Mouse (Mus musculus) ES-CJ7 (cell line): ENCODE results near the gene Hint3.
"Not testable (repeated sequence)": the region's sequence is repeated elsewhere in the genome, so short reads cannot be mapped to it uniquely, and the experiment has no call there.

ENCODE experiments used
- DNase-seq: peaks from one replicate; pipeline ENCODE4 v3.0.0; 2011; ENCODE audit warnings: low read depth, low spot score

Gene Hint3

GRCm38 (mm10) chr10:30629513-30629912, at the start of gene Hint3:
Gene Hint3, minus strand, starts transcription at chr10:30629632.
- DNase-seq = no peak

GRCm38 (mm10) chr10:30678051-30678450, 48.6 kb upstream of the Hint3 start:
- no peak for DNase-seq

- DNase-seq = no peak
These were observed 45.4 kb upstream of the Hint3 start for GRCm38 (mm10) chr10:30674825-30675224.

- no peak for DNase-seq
These were observed 37.1 kb upstream of the Hint3 start for GRCm38 (mm10) chr10:30666580-30666979.

GRCm38 (mm10) chr10:30660564-30661328, 31.3 kb upstream of the Hint3 start:
- DNase-seq = peak; percentile 11

- DNase-seq = peak; percentile 76
These were observed 26.2 kb upstream of the Hint3 start for GRCm38 (mm10) chr10:30655655-30656054.

GRCm38 (mm10) chr10:30647681-30648080, 18.2 kb upstream of the Hint3 start:
- no peak for DNase-seq

GRCm38 (mm10) chr10:30638216-30638615, 8.8 kb upstream of the Hint3 start:
- no peak for DNase-seq

- DNase-seq = not testable (repeated sequence)
These were observed 7.2 kb upstream of the Hint3 start for GRCm38 (mm10) chr10:30636474-30637154.

GRCm38 (mm10) chr10:30632718-30633117, 3.3 kb upstream of the Hint3 start:
- DNase-seq = no peak

GRCm38 (mm10) chr10:30629977-30630376, 545 bp upstream of the Hint3 start:
- DNase-seq = no peak

GRCm38 (mm10) chr10:30628444-30628843, 988 bp downstream of the Hint3 start:
- not testable (repeated sequence) for DNase-seq

- DNase-seq = peak; percentile 92
These were observed 1.9 kb downstream of the Hint3 start for GRCm38 (mm10) chr10:30627548-30627947.

- no peak for DNase-seq
These were observed 5.0 kb downstream of the Hint3 start for GRCm38 (mm10) chr10:30624161-30625019.

- no peak for DNase-seq
These were observed 6.5 kb downstream of the Hint3 start for GRCm38 (mm10) chr10:30622928-30623327.

- no peak for DNase-seq
These were observed 10.6 kb downstream of the Hint3 start for GRCm38 (mm10) chr10:30618918-30619210.

- DNase-seq = peak; percentile 98
These were observed 11.1 kb downstream of the Hint3 start for GRCm38 (mm10) chr10:30618091-30618917.

- no peak for DNase-seq
These were observed 16.4 kb downstream of the Hint3 start for GRCm38 (mm10) chr10:30613039-30613438.

GRCm38 (mm10) chr10:30609614-30610013, 19.8 kb downstream of the Hint3 start:
- no peak for DNase-seq

GRCm38 (mm10) chr10:30608109-30608508, 21.3 kb downstream of the Hint3 start:
- no peak for DNase-seq

- peak; percentile 91 for DNase-seq
These were observed 28.9 kb downstream of the Hint3 start, which contains the start of gene Trmt11 for GRCm38 (mm10) chr10:30600542-30600966. Gene Trmt11, minus strand, starts transcription at chr10:30600749.
